Mouse (Mus musculus) gonadal fat pad, adult 2 months (tissue): ENCODE results near the gene Ano1. TPM values are rescaled to one million over a fixed set of nuclear protein-coding genes. Genes with fewer than 3 reads are reported as not detected.

Source experiments
- polyA plus RNA-seq: library from polyadenylated mRNA; depleted of rRNA; stranded (reverse); fragments of >200 nt; gene quantifications from 2 replicates; pipeline ENCODE4 v1.2.3, GENCODE M21; 2012; rRNA removed

The Ano1 gene
- polyA plus RNA-seq, 1 experiment = 115 TPM

Other genes starting within 250 kb of the Ano1 start
- 34.0 and 37.7 TPM in 2 replicates for gene Ppfia1, start 198.2 kb downstream of the Ano1 start, polyA plus RNA-seq
- 10.6 TPM in 2 replicates for gene Fadd, start 169.5 kb downstream of the Ano1 start, polyA plus RNA-seq
- not detected in 2 replicates for gene Fgf3, start 86.1 kb upstream of the Ano1 start, polyA plus RNA-seq
- not detected in 2 replicates for gene Fgf4, start 95.4 kb upstream of the Ano1 start, polyA plus RNA-seq
- 0.14 TPM in 1 of 2 replicates, not detected in the other for gene Fgf15, start 144.6 kb upstream of the Ano1 start, polyA plus RNA-seq
- gene LTO1, start 163.1 kb upstream of the Ano1 start, polyA plus RNA-seq = 20.6 and 21.3 TPM in 2 replicates
- 50.2 and 76.3 TPM in 2 replicates for gene Ccnd1, start 188.0 kb upstream of the Ano1 start, polyA plus RNA-seq